Mouse (Mus musculus): Measurements from ENCODE around the gene Il2. TPM values are rescaled to one million over a fixed set of nuclear protein-coding genes. Genes with fewer than 3 reads are reported as not detected.

The Il2 gene
- polyA plus RNA-seq, 1 experiment from 2014 or later, result 0.36 TPM

Other genes starting within 250 kb of the Il2 start
- gene Adad1, start 62.4 kb downstream of the Il2 start, polyA plus RNA-seq (2015; fragmentation: Nextera tagmentation; extraction: Ambion mirVana), result 0.37 and 0.46 TPM in 2 replicates
- gene Il21, start 106.7 kb upstream of the Il2 start, polyA plus RNA-seq (2015; fragmentation: Nextera tagmentation; extraction: Ambion mirVana), result not detected in 2 replicates
- gene Bbs12, start 186.6 kb upstream of the Il2 start, polyA plus RNA-seq (2015; fragmentation: Nextera tagmentation; extraction: Ambion mirVana), result 6.7 and 8.0 TPM in 2 replicates
- 2.5 and 3.5 TPM in 2 replicates for gene Cetn4, start 186.7 kb upstream of the Il2 start, polyA plus RNA-seq (2015; fragmentation: Nextera tagmentation; extraction: Ambion mirVana)
- gene Fgf2, start 222.4 kb upstream of the Il2 start, polyA plus RNA-seq (2015; fragmentation: Nextera tagmentation; extraction: Ambion mirVana), result 5.6 and 7.5 TPM in 2 replicates